Mouse (Mus musculus): ENCODE data around the gene Dusp13.

DNA sequence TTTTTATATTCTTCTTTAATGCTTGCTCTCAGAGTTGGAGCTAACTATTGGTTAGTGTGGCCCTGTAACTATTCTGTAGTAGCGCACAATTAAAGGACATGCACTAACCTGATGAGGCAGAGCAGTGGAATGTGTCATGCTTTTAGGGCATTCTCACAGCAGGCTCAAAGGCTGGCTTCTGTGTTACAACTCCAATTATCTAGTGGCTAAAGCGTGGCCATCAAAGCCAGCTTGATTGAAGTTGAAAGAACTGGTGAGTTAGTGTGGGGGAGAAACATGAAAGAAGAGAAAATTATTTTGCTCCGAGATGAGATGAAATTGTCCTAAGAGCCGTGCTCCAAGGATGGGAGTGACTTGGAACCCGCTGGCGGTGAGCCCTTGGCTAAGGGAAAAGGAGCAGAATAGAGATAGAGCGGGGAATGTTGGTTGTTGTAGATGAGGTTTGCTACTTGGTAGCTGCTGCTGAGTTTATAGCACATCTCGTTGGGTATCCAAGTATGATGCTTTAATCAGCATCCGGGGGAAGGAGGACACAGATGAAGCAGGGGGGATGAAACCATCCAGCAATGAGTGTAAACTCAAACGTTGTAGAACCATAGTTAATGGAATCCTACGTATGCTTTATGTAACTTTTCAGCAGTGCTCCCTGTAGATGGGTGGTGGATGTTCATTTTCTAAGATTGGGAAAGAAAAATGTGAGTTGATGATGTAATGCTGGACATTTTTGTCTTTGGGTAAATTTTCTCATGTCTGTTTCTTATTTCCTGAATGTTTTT, 21.7 kb upstream of the Dusp13 start:
- TF ChIP-seq CTCF (IDR thresholded peaks at IDR 0.05; ENCODE audit: low read depth, low read length), result no peak
- no peak for TF ChIP-seq POLR2A (IDR thresholded peaks at IDR 0.05; ENCODE audit: borderline replicate concordance, low read depth, low read length)
